Mouse (Mus musculus): ENCODE data around the gene Gpr6. TPM values are rescaled to one million over a fixed set of nuclear protein-coding genes. Genes with fewer than 3 reads are reported as not detected.

The Gpr6 gene
- polyA plus RNA-seq, 1 experiment from 2014 or later, result not detected

- Histone ChIP-seq H3K27me3 (replicated peaks; ENCODE audit: control insufficient read depth, insufficient read depth, low read length) (no peaks in the 10 kb centered on the region), H3K4me3 (ENCODE audit: low read depth, low read length) (no peak overlapping the region), H3K36me3 (ENCODE audit: control insufficient read depth, insufficient read depth) (no peaks in the 10 kb centered on the region), H3K4me1 (replicated peaks; ENCODE audit: control insufficient read depth, insufficient read depth, low read length) (no peaks in the 10 kb centered on the region), H3K9ac (ENCODE audit: low read depth, low read length) (no peak overlapping the region), H3K4me2 (replicated peaks; ENCODE audit: low read depth) (no peak overlapping the region), H3K9me3 (ENCODE audit: control insufficient read depth) (no peaks in the 10 kb centered on the region), H3K27ac (ENCODE audit: low read depth, low read length) (no peak overlapping the region)
- TF ChIP-seq CTCF (IDR thresholded peaks at IDR 0.05; ENCODE audit: low read depth), result no peak
- WGBS, result 67% methylated on average over 4 of the region's 4 CpGs
- no peak for ATAC-seq
These were observed 11.7 kb downstream of the Gpr6 start for GRCm38 (mm10) chr10:41060250-41060831.

GRCm38 (mm10) chr10:41055581-41055980 is 16.5 kb downstream of the Gpr6 start:
- no peak overlapping the region for H3K4me2 ChIP-seq (replicated peaks; ENCODE audit: low read depth)
- H3K9ac ChIP-seq (ENCODE audit: low read depth, low read length), result no peak overlapping the region
- H3K9me3 ChIP-seq (ENCODE audit: control insufficient read depth), result no peaks in the 10 kb centered on the region
- ATAC-seq, result no peak
- no peaks in the 10 kb centered on the region for H3K27me3 ChIP-seq (replicated peaks; ENCODE audit: control insufficient read depth, insufficient read depth, low read length)
- no peaks in the 10 kb centered on the region for H3K4me1 ChIP-seq (replicated peaks; ENCODE audit: control insufficient read depth, insufficient read depth, low read length)
- WGBS, result 79% methylated on average over 9 of the region's 9 CpGs
- no peak overlapping the region for H3K27ac ChIP-seq (ENCODE audit: low read depth, low read length)
- no peak overlapping the region for H3K4me3 ChIP-seq (ENCODE audit: low read depth, low read length)
- TF ChIP-seq CTCF (IDR thresholded peaks at IDR 0.05; ENCODE audit: low read depth), result no peak
- no peaks in the 10 kb centered on the region for H3K36me3 ChIP-seq (ENCODE audit: control insufficient read depth, insufficient read depth)

- H3K9me3 ChIP-seq (ENCODE audit: control insufficient read depth), result no peaks in the 10 kb centered on the region
- no peak for ATAC-seq
- TF ChIP-seq CTCF (IDR thresholded peaks at IDR 0.05; ENCODE audit: low read depth), result no peak
- no peak overlapping the region for H3K4me3 ChIP-seq (ENCODE audit: low read depth, low read length)
- H3K27me3 ChIP-seq (replicated peaks; ENCODE audit: control insufficient read depth, insufficient read depth, low read length), result no peaks in the 10 kb centered on the region
- no peaks in the 10 kb centered on the region for H3K4me1 ChIP-seq (replicated peaks; ENCODE audit: control insufficient read depth, insufficient read depth, low read length)
- no peak overlapping the region for H3K9ac ChIP-seq (ENCODE audit: low read depth, low read length)
- WGBS, result 76% methylated on average over 5 of the region's 5 CpGs
- H3K4me2 ChIP-seq (replicated peaks; ENCODE audit: low read depth), result no peak overlapping the region
- H3K36me3 ChIP-seq (ENCODE audit: control insufficient read depth, insufficient read depth), result no peaks in the 10 kb centered on the region
- no peak overlapping the region for H3K27ac ChIP-seq (ENCODE audit: low read depth, low read length)
These were observed 18.1 kb downstream of the Gpr6 start for GRCm38 (mm10) chr10:41054005-41054404.

DNA sequence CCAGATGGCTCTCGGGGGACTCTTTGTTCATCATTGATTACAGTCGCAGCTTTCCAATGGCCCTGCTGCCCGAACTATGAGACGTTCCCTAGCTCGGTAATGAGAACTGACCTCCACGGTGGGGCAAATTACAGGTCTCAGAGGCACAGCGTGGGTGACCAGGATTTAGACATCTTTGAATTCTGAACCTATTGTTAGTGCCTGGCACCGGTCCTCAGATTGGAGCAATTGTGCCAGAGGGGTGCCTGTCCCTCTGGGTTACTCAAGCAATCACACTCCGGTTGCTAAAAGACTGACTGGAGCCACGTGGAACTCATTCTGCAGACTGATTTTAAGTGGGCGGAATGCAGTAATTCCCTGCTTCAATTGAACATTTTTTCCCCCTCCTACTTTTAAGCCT is 29.8 kb downstream of the Gpr6 start:
- H3K4me1 ChIP-seq (replicated peaks; ENCODE audit: control insufficient read depth, insufficient read depth, low read length), result no peaks in the 10 kb centered on the region
- H3K36me3 ChIP-seq (ENCODE audit: control insufficient read depth, insufficient read depth), result no peaks in the 10 kb centered on the region
- ATAC-seq, result no peak
- no peak overlapping the region for H3K4me2 ChIP-seq (replicated peaks; ENCODE audit: low read depth)
- no peaks in the 10 kb centered on the region for H3K9me3 ChIP-seq (ENCODE audit: control insufficient read depth)
- no peak overlapping the region for H3K4me3 ChIP-seq (ENCODE audit: low read depth, low read length)
- H3K27ac ChIP-seq (ENCODE audit: low read depth, low read length), result no peak overlapping the region
- no peaks in the 10 kb centered on the region for H3K27me3 ChIP-seq (replicated peaks; ENCODE audit: control insufficient read depth, insufficient read depth, low read length)
- no peak for TF ChIP-seq CTCF (IDR thresholded peaks at IDR 0.05; ENCODE audit: low read depth)
- no peak overlapping the region for H3K9ac ChIP-seq (ENCODE audit: low read depth, low read length)
- 77% methylated on average over 11 of the region's 11 CpGs for WGBS

DNA sequence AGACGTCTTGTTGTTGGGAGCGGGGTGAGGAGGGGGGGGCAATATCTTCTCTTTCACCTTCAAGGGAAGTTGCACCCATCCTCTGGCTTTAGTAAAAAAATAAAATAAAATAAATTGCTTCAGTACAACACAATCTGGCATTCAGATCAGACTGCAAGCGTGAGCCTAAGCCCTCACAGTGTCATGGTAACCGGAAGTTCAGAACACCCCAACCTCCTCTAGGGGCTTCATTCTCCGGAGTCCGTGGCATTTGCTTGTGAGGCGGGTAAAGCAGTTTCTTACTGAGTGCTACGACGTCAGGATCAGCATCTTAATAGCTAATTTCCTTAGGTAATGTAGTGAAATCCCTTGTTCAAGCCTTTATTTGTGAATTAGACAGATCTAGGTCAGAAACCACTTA is 30.6 kb downstream of the Gpr6 start:
- H3K9ac ChIP-seq (ENCODE audit: low read depth, low read length), result no peak overlapping the region
- no peak for TF ChIP-seq CTCF (IDR thresholded peaks at IDR 0.05; ENCODE audit: low read depth)
- H3K4me3 ChIP-seq (ENCODE audit: low read depth, low read length), result no peak overlapping the region
- 75% methylated on average over 9 of the region's 9 CpGs for WGBS
- no peaks in the 10 kb centered on the region for H3K4me1 ChIP-seq (replicated peaks; ENCODE audit: control insufficient read depth, insufficient read depth, low read length)
- ATAC-seq, result no peak
- H3K27me3 ChIP-seq (replicated peaks; ENCODE audit: control insufficient read depth, insufficient read depth, low read length), result no peaks in the 10 kb centered on the region
- no peaks in the 10 kb centered on the region for H3K9me3 ChIP-seq (ENCODE audit: control insufficient read depth)
- H3K36me3 ChIP-seq (ENCODE audit: control insufficient read depth, insufficient read depth), result no peaks in the 10 kb centered on the region
- no peak overlapping the region for H3K4me2 ChIP-seq (replicated peaks; ENCODE audit: low read depth)
- H3K27ac ChIP-seq (ENCODE audit: low read depth, low read length), result no peak overlapping the region

DNA sequence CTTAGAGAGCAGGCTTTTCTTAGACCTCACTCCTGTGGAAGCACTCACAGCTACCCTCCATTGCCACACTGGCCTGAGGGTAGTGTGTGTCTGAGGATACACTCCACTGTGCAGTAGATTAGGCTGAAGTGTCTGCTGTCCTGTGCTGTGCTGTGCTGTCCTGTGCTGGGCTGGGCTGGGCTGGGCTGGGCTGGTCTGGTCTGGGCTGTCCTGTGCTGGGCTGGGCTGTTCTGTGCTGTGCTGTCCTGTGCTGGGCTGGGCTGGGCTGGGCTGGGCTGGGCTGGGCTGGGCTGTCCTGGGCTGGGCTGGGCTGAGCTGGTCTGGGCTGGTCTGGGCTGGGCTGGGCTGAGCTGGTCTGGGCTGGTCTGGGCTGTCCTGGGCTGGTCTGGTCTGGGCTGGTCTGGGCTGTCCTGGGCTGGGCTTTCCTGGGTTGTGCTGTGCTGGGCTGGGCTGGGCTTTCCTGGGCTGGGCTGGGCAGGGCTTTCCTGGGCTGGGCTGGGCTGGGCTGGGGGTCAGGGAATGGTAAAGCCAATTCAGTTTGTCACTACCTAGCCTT is 31.5 kb downstream of the Gpr6 start:
- Histone ChIP-seq H3K36me3 (ENCODE audit: control insufficient read depth, insufficient read depth) (no peaks in the 10 kb centered on the region), H3K27me3 (replicated peaks; ENCODE audit: control insufficient read depth, insufficient read depth, low read length) (no peaks in the 10 kb centered on the region), H3K4me2 (replicated peaks; ENCODE audit: low read depth) (no peak overlapping the region), H3K9me3 (ENCODE audit: control insufficient read depth) (no peaks in the 10 kb centered on the region), H3K27ac (ENCODE audit: low read depth, low read length) (no peak overlapping the region), H3K9ac (ENCODE audit: low read depth, low read length) (no peak overlapping the region), H3K4me3 (ENCODE audit: low read depth, low read length) (no peak overlapping the region), H3K4me1 (replicated peaks; ENCODE audit: control insufficient read depth, insufficient read depth, low read length) (no peaks in the 10 kb centered on the region)
- no peak for ATAC-seq
- no peak for TF ChIP-seq CTCF (IDR thresholded peaks at IDR 0.05; ENCODE audit: low read depth)

Measured in intestine, postnatal 0 days (tissue).